In genomic region chr9:116702611-116703010, GRCm38 (mm10) we compare ENCODE assay signal across 18 mouse cellular contexts.
A peak's percentile ranks its signal among the peaks of the same experiment; 100 is the strongest.
DNase-seq lines count a peak whose midpoint lies in the region; ATAC-seq and TF ChIP-seq lines count a peak whose summit lies in the region.
"Had no signal": no experiment of that assay in that cellular context is flagged by ENCODE, and none has a peak within 500 bp of the region (broad histone marks: within the 10 kb centered on the region; RNA-seq: fewer than 3 reads in every experiment).

No protein-coding gene starts in this region.

- no peaks in the 10 kb centered on the region for H3K9me3 ChIP-seq in lung, postnatal 0 days (ENCODE audit: low read length)
- H3K9me3 ChIP-seq in heart, postnatal 0 days (replicated peaks; ENCODE audit: control insufficient read depth, low read length), result no peaks in the 10 kb centered on the region
- no peaks in the 10 kb centered on the region for H3K9me3 ChIP-seq in stomach, embryonic 15.5 days
- H3K9me3 ChIP-seq: embryonic facial prominence, embryonic 12.5 days; liver, embryonic 13.5 days had no signal

- TF ChIP-seq CTCF in lung, postnatal 0 days (IDR thresholded peaks at IDR 0.05), result no peak
- TF ChIP-seq CTCF in heart, postnatal 0 days (IDR thresholded peaks at IDR 0.05; ENCODE audit: low read depth), result no peak

- H3K4me1 ChIP-seq in lung, postnatal 0 days (ENCODE audit: insufficient read depth, low read depth, low read length), result no peaks in the 10 kb centered on the region
- H3K4me1 ChIP-seq in heart, postnatal 0 days (ENCODE audit: control insufficient read depth, insufficient read depth), result peaks cover 12% of the 10 kb centered on the region; the same call in 1 of the 2 replicates
- no peaks in the 10 kb centered on the region for H3K4me1 ChIP-seq in stomach, embryonic 15.5 days
- H3K4me1 ChIP-seq: embryonic facial prominence, embryonic 12.5 days had no signal

- no peaks in the 10 kb centered on the region for H3K36me3 ChIP-seq in lung, postnatal 0 days (ENCODE audit: insufficient read depth, low read length)
- no peaks in the 10 kb centered on the region for H3K36me3 ChIP-seq in heart, postnatal 0 days (replicated peaks; ENCODE audit: control insufficient read depth, insufficient read depth, low read length)
- no peaks in the 10 kb centered on the region for H3K36me3 ChIP-seq in stomach, embryonic 15.5 days
- H3K36me3 ChIP-seq: embryonic facial prominence, embryonic 12.5 days; G1E; liver, embryonic 13.5 days had no signal

- TF ChIP-seq EP300 in lung, postnatal 0 days (IDR thresholded peaks at IDR 0.05), result no peak
- no peak for TF ChIP-seq EP300 in heart, postnatal 0 days (IDR thresholded peaks at IDR 0.05; ENCODE audit: low read depth)

- H3K9ac ChIP-seq in lung, postnatal 0 days (replicated peaks; ENCODE audit: low read depth), result no peak overlapping the region
- no peak overlapping the region for H3K9ac ChIP-seq in heart, postnatal 0 days (replicated peaks; ENCODE audit: low read depth, low read length)
- H3K9ac ChIP-seq in stomach, embryonic 15.5 days, result no peak overlapping the region
- H3K9ac ChIP-seq: embryonic facial prominence, embryonic 12.5 days; hindbrain, embryonic 14.5 days; limb, embryonic 12.5 days; liver, embryonic 13.5 days had no signal

- ATAC-seq in lung, postnatal 0 days, result no peak
- ATAC-seq in heart, postnatal 0 days (ENCODE audit: insufficient read depth, low read depth), result peak; percentile 79
- ATAC-seq in stomach, embryonic 15.5 days (ENCODE audit: insufficient read depth, low FRiP score, low read depth), result no peak
- ATAC-seq: intestine, postnatal 0 days had no signal

- intact Hi-C loops in heart, postnatal 25 days (cut with DNase I), result no loop called here

- no peak overlapping the region for H3K4me2 ChIP-seq in lung, postnatal 0 days (replicated peaks; ENCODE audit: low read depth, low read length)
- H3K4me2 ChIP-seq in heart, postnatal 0 days (ENCODE audit: low read depth, low read length), result no peak overlapping the region
- no peak overlapping the region for H3K4me2 ChIP-seq in stomach, embryonic 15.5 days
- H3K4me2 ChIP-seq: embryonic facial prominence, embryonic 12.5 days; hindbrain, embryonic 14.5 days; limb, embryonic 12.5 days; liver, embryonic 13.5 days had no signal

- peak; percentile 29 for DNase-seq in heart, adult 8-10 months (ENCODE audit: low spot score)
- no peak for DNase-seq in heart, postnatal 25 days (ENCODE audit: low spot score)
- peak; percentile 1 for DNase-seq in lung, postnatal 25 days (ENCODE audit: low spot score)
- no peak for DNase-seq in lung, postnatal 0 days (ENCODE audit: low spot score)
- DNase-seq in heart, postnatal 0 days (ENCODE audit: low spot score), result peak; percentile 52
- no peak for DNase-seq in spleen, postnatal 14 days (ENCODE audit: low spot score in 2 of 2)
- DNase-seq: cerebellum, adult 11-12 months; cerebellum, postnatal 25 days; gastrocnemius, adult 2 months; thymus, postnatal 36 days had no signal

- no peak overlapping the region for H3K27ac ChIP-seq in lung, postnatal 0 days (ENCODE audit: low read length)
- H3K27ac ChIP-seq in heart, postnatal 0 days (ENCODE audit: low read depth), result peak overlapping the region; percentile 38; the same call in 1 of the 2 replicates
- H3K27ac ChIP-seq in stomach, embryonic 15.5 days, result 0 out of 2 replicates have a peak overlapping the region, but pooled peaks have one; percentile 44
- H3K27ac ChIP-seq: embryonic facial prominence, embryonic 12.5 days; gastrocnemius, adult 2 months; hindbrain, embryonic 14.5 days; left cerebral cortex, adult 2 months; limb, embryonic 12.5 days; liver, embryonic 13.5 days had no signal

- no peaks in the 10 kb centered on the region for H3K27me3 ChIP-seq in lung, postnatal 0 days (replicated peaks; ENCODE audit: insufficient read depth, low read length)
- H3K27me3 ChIP-seq in heart, postnatal 0 days (ENCODE audit: control insufficient read depth, insufficient read depth, low read length), result no peaks in the 10 kb centered on the region
- no peaks in the 10 kb centered on the region for H3K27me3 ChIP-seq in stomach, embryonic 15.5 days (replicated peaks)
- H3K27me3 ChIP-seq: embryonic facial prominence, embryonic 12.5 days; limb, embryonic 12.5 days; liver, embryonic 13.5 days had no signal

- H3K4me3 ChIP-seq in lung, postnatal 0 days (ENCODE audit: low read depth, low read length), result no peak overlapping the region
- no peak overlapping the region for H3K4me3 ChIP-seq in heart, postnatal 0 days (ENCODE audit: low read depth, low read length)
- H3K4me3 ChIP-seq in stomach, embryonic 15.5 days (replicated peaks), result no peak overlapping the region
- H3K4me3 ChIP-seq: embryonic facial prominence, embryonic 12.5 days; gastrocnemius, adult 2 months; left cerebral cortex, adult 2 months; limb, embryonic 12.5 days; liver, embryonic 13.5 days had no signal

- 50% methylated on average over 1 of the region's 1 CpGs for WGBS in lung, postnatal 0 days
- WGBS in heart, postnatal 0 days, result 28% methylated on average over 1 of the region's 1 CpGs
- WGBS in stomach, embryonic 15.5 days, result 74% methylated on average over 1 of the region's 1 CpGs

Comparison
In these comparisons a context has a peak if more than half of its experiments do, and no peak if none do; other contexts are left out.
1. DNase-seq: peak in heart, adult 8-10 months (single experiment), lung, postnatal 25 days (single experiment) and heart, postnatal 0 days (single experiment); none in heart, postnatal 25 days (single experiment), lung, postnatal 0 days (single experiment) and spleen, postnatal 14 days (0 of 2).